Mouse (Mus musculus) layer of hippocampus, postnatal 36 days (tissue): ENCODE results near the gene Rbks. TPM values are rescaled to one million over a fixed set of nuclear protein-coding genes. Genes with fewer than 3 reads are reported as not detected.

ENCODE experiments used
- DNase-seq, 2 experiments: peaks; one replicate each; pipeline ENCODE4 v3.0.0; 2022
- microRNA-seq, 2 experiments: library from miRNA; unstranded; fragments of <30 nt; microRNA quantifications; one replicate each; pipeline ENCODE4 v1.2.0; 2021
- total RNA-seq, 2 experiments: library from RNA; stranded (reverse); gene quantifications; 2 replicates each; pipeline ENCODE4 v1.2.3; 2021

The Rbks gene
- total RNA-seq, 2 experiments from 2014 or later, result 3.4 to 4.2 TPM

DNA sequence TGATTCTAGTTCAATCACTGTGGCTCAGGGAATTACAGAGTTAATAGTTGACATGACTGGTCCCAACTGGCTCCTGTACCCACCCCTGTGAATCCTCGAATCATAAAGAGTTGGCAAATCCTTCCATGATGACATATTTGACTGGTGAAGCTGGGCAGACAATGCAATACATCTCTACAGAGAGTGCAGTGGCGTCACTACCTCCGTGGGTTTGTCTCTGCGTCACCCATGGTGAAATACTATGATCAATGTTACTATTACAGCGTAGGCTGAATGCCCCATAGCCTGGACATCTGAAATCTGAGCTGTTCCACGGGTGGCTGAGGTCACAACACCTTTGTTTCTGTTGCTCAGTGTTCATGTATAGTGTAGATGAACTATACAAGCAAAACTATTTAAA, 116.2 kb downstream of the Rbks start:
- DNase-seq, result no peak

DNA sequence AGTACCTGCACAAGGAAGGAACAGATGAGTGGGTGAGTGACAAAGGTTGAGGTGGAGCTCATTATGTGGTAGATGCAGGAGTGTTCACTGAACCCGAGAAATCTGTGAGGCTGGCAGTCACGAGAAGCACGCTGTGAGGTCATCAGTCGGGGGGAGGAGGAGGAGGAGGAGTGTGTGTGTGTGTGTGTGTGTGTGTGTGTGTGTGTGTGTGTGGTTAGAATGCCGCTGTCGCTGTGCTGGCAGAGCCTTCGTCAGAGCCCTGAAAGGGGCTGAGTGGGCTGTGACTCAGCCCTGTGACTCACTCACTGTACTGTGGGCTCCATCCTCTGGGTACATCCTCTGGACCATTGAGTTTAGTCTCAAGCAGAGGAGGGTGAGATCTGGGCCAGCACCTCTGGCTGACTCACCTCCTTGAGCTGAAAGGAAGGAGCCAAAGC, 120.9 kb downstream of the Rbks start:
- peak in 1 of 2 experiments; percentile 17 for DNase-seq

Small RNA genes lying within 50 kb of the gene (microRNA-seq; reads per million reads assigned to microRNA genes)
- 0 reads per million in 2 experiments for gene Mir3473e

Other genes starting within 250 kb of the Rbks start
- 10 to 100 TPM; 46.2 to 47.9 TPM for gene Zfp512, start 245.2 kb downstream of the Rbks start, total RNA-seq
- under 1 TPM in 1 of 2 experiments, not detected in 1; 0.20 TPM for gene 4930548H24Rik, start 211.9 kb downstream of the Rbks start, total RNA-seq
- gene Gpn1, start 202.9 kb downstream of the Rbks start, total RNA-seq, result 10 to 100 TPM; 32.5 to 34.0 TPM
- gene Slc4a1ap, start 170.6 kb downstream of the Rbks start, total RNA-seq, result 10 to 100 TPM; 55.7 to 57.1 TPM
- 10 to 100 TPM; 17.7 to 19.5 TPM for gene Supt7l, start 169.8 kb downstream of the Rbks start, total RNA-seq
- 100 to 1,000 TPM; 101 to 104 TPM for gene Mrpl33, start 100.7 kb downstream of the Rbks start, total RNA-seq
- gene Babam2, start 57 bp upstream of the Rbks start, total RNA-seq, result 10 to 100 TPM; 38.2 to 50.1 TPM